Mouse (Mus musculus) forebrain, embryonic 11.5 days (tissue): Measurements from ENCODE around the gene Mup4. TPM values are rescaled to one million over a fixed set of nuclear protein-coding genes. Genes with fewer than 3 reads are reported as not detected.

Experiments
- ATAC-seq: fragments of 200-750 bp; cut with Nextera tagmentation; replicated peaks from 2 replicates; pipeline ENCODE4 v1.8.0; 2017; ENCODE audit warnings: moderate TSS enrichment; ENCODE audit not compliant: low FRiP score
- DNase-seq: peaks from one replicate; pipeline ENCODE4 v3.0.0-alpha.2; 2017; ENCODE audit warnings: low spot score
- H3K27ac ChIP-seq: fragments of 300-500 bp; sonication (generic); 2 replicates; pipeline ENCODE4 v1.5.1; 2014; ENCODE audit warnings: low read depth, low read length
- H3K27me3 ChIP-seq: fragments of 300-500 bp; sonication (generic); 2 replicates; pipeline ENCODE4 v1.6.1; 2014; ENCODE audit warnings: mild to moderate bottlenecking, low read length, mixed read lengths; ENCODE audit not compliant: control insufficient read depth, insufficient read depth
- H3K36me3 ChIP-seq: fragments of 300-500 bp; sonication (generic); 2 replicates; pipeline ENCODE4 v1.6.1; 2014; ENCODE audit warnings: mild to moderate bottlenecking, low read length, moderate library complexity, mixed read lengths; ENCODE audit not compliant: control insufficient read depth, insufficient read depth
- H3K4me1 ChIP-seq: fragments of 300-500 bp; sonication (generic); replicated peaks from 2 replicates; pipeline ENCODE4 v1.6.1; 2014; ENCODE audit warnings: low read length, mixed read lengths; ENCODE audit not compliant: control insufficient read depth, insufficient read depth
- H3K4me2 ChIP-seq: fragments of 300-500 bp; sonication (generic); 2 replicates; pipeline ENCODE4 v1.6.1; 2014; ENCODE audit warnings: low read depth, mild to moderate bottlenecking, low read length, moderate library complexity, mixed read lengths; ENCODE audit not compliant: severe bottlenecking
- H3K4me3 ChIP-seq: fragments of 300-500 bp; sonication (generic); 2 replicates; pipeline ENCODE4 v1.5.1; 2014; ENCODE audit warnings: low read depth, low read length
- H3K9ac ChIP-seq: fragments of 300-500 bp; sonication (generic); 2 replicates; pipeline ENCODE4 v1.6.1; 2014; ENCODE audit warnings: low read length
- H3K9me3 ChIP-seq: fragments of 300-500 bp; sonication (generic); 2 replicates; pipeline ENCODE4 v1.6.1; 2016; ENCODE audit warnings: low read length, mixed read lengths; ENCODE audit not compliant: control insufficient read depth
- WGBS: fragments of 180-500 bp; shearing (Covaris S2); extraction: QIAGEN DNeasy Blood & Tissue Kit; methylation state at CpG from one replicate; pipeline ENCODE4 v1.1.7; 2014; 5-methylcytosine and 5-hydroxymethylcytosine counted together
- polyA plus RNA-seq: library from polyadenylated mRNA; unstranded; fragments of >200 nt; fragmentation: Nextera tagmentation; extraction: Ambion mirVana; gene quantifications from 2 replicates; pipeline ENCODE4 v1.2.1, GENCODE M21; 2014

Gene Mup4
- polyA plus RNA-seq, 1 experiment from 2014 or later, result not detected

DNA sequence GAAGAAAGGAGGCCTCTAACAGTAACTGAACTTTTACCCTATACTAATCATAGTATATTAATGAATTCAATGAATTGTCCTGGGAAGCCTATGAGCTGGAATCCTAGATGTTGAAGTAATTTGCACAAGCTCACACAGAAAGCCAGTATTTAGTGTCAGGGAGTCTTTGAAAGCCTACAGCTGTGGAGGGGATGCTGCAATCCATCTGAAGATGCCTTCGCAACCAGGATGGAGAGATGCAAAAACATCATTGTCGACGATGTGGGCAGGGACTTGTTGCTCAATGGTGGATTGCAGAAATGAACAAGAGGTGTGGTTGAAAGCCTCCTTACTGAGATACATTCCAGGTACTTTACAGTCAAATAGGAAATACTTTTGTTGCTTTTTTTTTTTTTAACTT is 42.5 kb downstream of the Mup4 start:
- Histone ChIP-seq H3K4me3 (no peak overlapping the region), H3K9me3 (no peaks in the 10 kb centered on the region), H3K9ac (no peak overlapping the region), H3K4me2 (no peak overlapping the region), H3K27ac (no peak overlapping the region), H3K27me3 (no peaks in the 10 kb centered on the region), H3K4me1 (no peaks in the 10 kb centered on the region), H3K36me3 (no peaks in the 10 kb centered on the region)
- ATAC-seq, result no peak
- 94% methylated on average over 3 of the region's 3 CpGs for WGBS
- no peak for DNase-seq

DNA sequence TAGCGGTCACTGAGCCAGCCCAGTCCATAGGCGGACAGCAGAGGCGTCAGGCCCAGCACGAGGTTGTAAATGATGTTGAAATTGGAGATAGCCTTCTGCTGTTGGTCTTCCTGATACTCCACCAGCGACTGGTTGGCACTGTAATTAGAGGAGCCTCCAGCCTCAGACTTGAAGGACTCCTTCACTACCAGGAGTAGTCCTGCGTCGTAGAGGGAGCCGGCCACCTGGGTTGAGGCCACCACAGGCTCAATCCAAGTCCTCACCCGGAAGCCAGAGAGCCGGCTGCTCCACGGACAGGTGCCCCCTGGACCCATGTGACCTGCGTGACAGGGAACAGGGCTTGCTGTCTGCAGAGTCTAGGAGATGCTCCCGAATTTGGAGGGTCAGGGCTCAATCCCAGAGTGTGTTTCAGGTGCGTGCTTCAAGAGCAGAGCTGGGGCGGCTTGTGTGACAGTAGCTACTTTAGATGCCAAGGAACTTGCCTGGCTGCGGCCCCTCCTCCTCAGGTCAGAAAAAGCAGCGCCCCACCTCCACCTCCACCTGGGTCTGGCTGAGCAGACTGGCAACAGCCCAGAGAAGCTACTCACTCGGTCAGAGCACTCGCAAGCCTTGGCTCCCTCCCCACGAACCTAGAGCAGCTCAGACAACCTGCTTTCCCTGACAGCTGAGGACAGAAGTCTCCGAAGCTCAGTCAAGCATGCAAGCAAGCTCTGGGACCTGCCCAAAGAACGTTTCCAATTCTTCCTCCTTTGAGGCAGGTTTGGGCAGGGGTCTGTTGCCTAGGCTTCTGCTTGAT is 45.7 kb downstream of the Mup4 start, which contains the start of gene Slc46a2:
Slc46a2 (minus strand) TSS at position 449 of the 796 bp plus-strand sequence.
- no peaks in the 10 kb centered on the region for H3K9me3 ChIP-seq
- H3K36me3 ChIP-seq, result no peaks in the 10 kb centered on the region
- 19% methylated on average over 22 of the region's 22 CpGs for WGBS
- no peak within 1 kb of the TSS for H3K27ac ChIP-seq
- no peak for ATAC-seq
- H3K27me3 ChIP-seq, result no peaks in the 10 kb centered on the region
- no peak within 1 kb of the TSS for H3K9ac ChIP-seq
- no peaks in the 10 kb centered on the region for H3K4me1 ChIP-seq
- H3K4me3 ChIP-seq, result no peak within 1 kb of the TSS
- no peak within 1 kb of the TSS for H3K4me2 ChIP-seq
- DNase-seq, result no peak

DNA sequence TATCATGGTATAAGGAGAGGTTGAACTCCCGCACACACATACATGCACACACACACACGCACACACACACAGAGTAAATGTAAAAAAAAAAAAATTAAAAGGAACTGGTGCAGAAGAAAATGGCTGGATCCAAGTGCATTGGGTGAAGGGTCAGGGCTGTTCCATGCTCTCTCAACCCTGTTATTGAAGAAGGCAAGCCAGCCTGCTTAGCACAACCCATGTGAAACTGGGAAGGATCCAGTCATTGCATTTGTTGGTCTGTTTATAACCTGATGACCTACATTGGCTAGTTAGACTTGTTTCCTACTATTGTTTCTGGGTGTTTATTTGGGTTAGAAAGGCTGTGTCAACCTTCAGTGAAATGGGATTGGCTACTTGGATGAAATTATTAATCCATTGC is 51.7 kb downstream of the Mup4 start:
- H3K27ac ChIP-seq, result no peak overlapping the region
- DNase-seq (no peak), ATAC-seq (no peak)
- no peak overlapping the region for H3K4me2 ChIP-seq
- no peak overlapping the region for H3K4me3 ChIP-seq
- no peak overlapping the region for H3K9ac ChIP-seq
- H3K36me3 ChIP-seq, result no peaks in the 10 kb centered on the region
- no peaks in the 10 kb centered on the region for H3K27me3 ChIP-seq
- no peaks in the 10 kb centered on the region for H3K9me3 ChIP-seq
- WGBS, result 91% methylated on average over 2 of the region's 2 CpGs
- H3K4me1 ChIP-seq, result no peaks in the 10 kb centered on the region

DNA sequence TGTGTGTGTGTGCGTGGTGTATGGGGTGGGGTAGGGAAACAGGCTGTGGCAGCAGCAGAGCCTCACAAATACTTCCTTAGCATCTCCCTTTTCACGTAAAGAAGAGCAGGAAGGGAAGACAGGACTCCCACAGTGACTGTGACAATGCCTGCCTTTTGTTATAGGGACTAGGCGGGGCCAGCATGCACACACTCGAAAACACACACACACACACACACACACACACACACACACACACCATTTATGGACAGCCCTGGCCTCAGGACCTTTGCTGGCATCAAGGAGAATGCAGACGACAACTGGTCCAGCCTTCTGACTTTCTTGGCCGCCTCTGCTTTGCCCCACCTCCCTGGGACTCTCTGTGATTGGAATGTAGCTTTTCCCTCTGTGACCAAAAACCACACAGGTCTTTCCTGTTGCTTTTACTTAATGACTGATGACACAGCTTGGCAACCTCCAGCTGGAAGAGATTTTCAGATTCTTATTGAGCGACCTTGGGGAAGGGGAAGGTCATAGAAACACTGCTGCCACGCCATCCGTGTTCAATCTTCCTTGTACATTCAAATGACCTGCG is 52.8 kb downstream of the Mup4 start:
- 55% methylated on average over 10 of the region's 10 CpGs for WGBS
- no peaks in the 10 kb centered on the region for H3K4me1 ChIP-seq
- H3K9ac ChIP-seq, result no peak overlapping the region
- no peak for ATAC-seq
- no peak overlapping the region for H3K4me2 ChIP-seq
- no peaks in the 10 kb centered on the region for H3K27me3 ChIP-seq
- no peak for DNase-seq
- no peak overlapping the region for H3K27ac ChIP-seq
- no peaks in the 10 kb centered on the region for H3K36me3 ChIP-seq
- no peaks in the 10 kb centered on the region for H3K9me3 ChIP-seq
- no peak overlapping the region for H3K4me3 ChIP-seq

DNA sequence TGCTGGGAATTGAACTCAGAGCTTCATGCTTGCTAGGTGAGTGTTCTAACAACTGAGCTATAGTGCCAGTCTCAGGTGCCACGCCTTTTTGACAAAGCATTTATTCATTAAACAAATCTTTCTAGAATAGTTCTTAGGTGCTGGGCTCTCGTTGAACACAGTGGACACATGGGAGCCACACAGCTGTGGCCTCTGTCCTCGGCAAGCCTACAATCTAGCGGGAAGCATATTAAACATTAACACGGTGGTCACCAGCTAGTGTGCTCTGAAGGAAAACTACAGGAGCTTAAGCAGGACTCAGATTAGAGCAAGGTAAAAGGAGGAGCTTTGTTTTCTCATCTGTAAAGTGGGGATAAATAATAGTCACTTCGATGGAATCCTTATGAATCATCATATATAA is 53.4 kb downstream of the Mup4 start:
- H3K4me3 ChIP-seq, result no peak overlapping the region
- no peaks in the 10 kb centered on the region for H3K9me3 ChIP-seq
- 88% methylated on average over 6 of the region's 6 CpGs for WGBS
- no peaks in the 10 kb centered on the region for H3K27me3 ChIP-seq
- DNase-seq (no peak), ATAC-seq (no peak)
- H3K4me1 ChIP-seq, result no peaks in the 10 kb centered on the region
- no peak overlapping the region for H3K9ac ChIP-seq
- no peak overlapping the region for H3K4me2 ChIP-seq
- no peaks in the 10 kb centered on the region for H3K36me3 ChIP-seq
- H3K27ac ChIP-seq, result no peak overlapping the region

Other genes with a start within 250 kb of the Mup4 start
- 102 and 114 TPM in 2 replicates for gene Inip, start 159.1 kb downstream of the Mup4 start, polyA plus RNA-seq
- 8.8 and 8.9 TPM in 2 replicates for gene Snx30, start 154.9 kb downstream of the Mup4 start, polyA plus RNA-seq
- not detected in 2 replicates for gene Slc46a2, start 45.7 kb downstream of the Mup4 start, polyA plus RNA-seq
- gene Mup6, start 3.6 kb upstream of the Mup4 start, polyA plus RNA-seq, result not detected in 2 replicates
- gene Mup7, start 109.8 kb upstream of the Mup4 start, polyA plus RNA-seq, result not detected in 2 replicates
- not detected in 2 replicates for gene Mup2, start 193.6 kb upstream of the Mup4 start, polyA plus RNA-seq